Mouse (Mus musculus): ENCODE results near the gene Fbxl8. TPM values are rescaled to one million over a fixed set of nuclear protein-coding genes. Genes with fewer than 3 reads are reported as not detected.

Gene Fbxl8
- polyA plus RNA-seq, 1 experiment from 2014 or later = 1.4 TPM

GRCm38 (mm10) chr8:105254966-105255350 is 9.5 kb upstream of the Fbxl8 start, which contains the start of gene B3gnt9:
Gene B3gnt9, minus strand, starts transcription at chr8:105255153.
- ATAC-seq (ENCODE audit: low read depth) = peak; percentile 90
- Histone ChIP-seq H3K27ac (ENCODE audit: low read length) (peak within 1 kb of the TSS; percentile 85), H3K9me3 (replicated peaks; ENCODE audit: control insufficient read depth, low read length) (no peaks in the 10 kb centered on the region), H3K4me1 (ENCODE audit: control insufficient read depth, low read depth, low read length) (peaks cover 43% of the 10 kb centered on the region), H3K4me3 (ENCODE audit: low read depth, low read length) (peak within 1 kb of the TSS; percentile 76), H3K27me3 (ENCODE audit: control insufficient read depth, insufficient read depth, low read depth, low read length) (peaks cover 20% of the 10 kb centered on the region), H3K4me2 (ENCODE audit: low read depth, low read length) (peak within 1 kb of the TSS; percentile 100), H3K9ac (ENCODE audit: low read depth, low read length) (peak within 1 kb of the TSS; percentile 62), H3K36me3 (ENCODE audit: control insufficient read depth, insufficient read depth) (peaks cover 23% of the 10 kb centered on the region)
- 1% methylated on average over 13 of the region's 14 CpGs for WGBS (ENCODE audit: insufficient replicate concordance)

GRCm38 (mm10) chr8:105257318-105258114 is 6.9 kb upstream of the Fbxl8 start:
- Histone ChIP-seq H3K27me3 (ENCODE audit: control insufficient read depth, insufficient read depth, low read depth, low read length) (peaks cover 21% of the 10 kb centered on the region), H3K4me3 (ENCODE audit: low read depth, low read length) (no peak overlapping the region), H3K9ac (ENCODE audit: low read depth, low read length) (no peak overlapping the region), H3K4me1 (ENCODE audit: control insufficient read depth, low read depth, low read length) (peaks cover 50% of the 10 kb centered on the region), H3K4me2 (ENCODE audit: low read depth, low read length) (no peak overlapping the region), H3K27ac (ENCODE audit: low read length) (no peak overlapping the region), H3K9me3 (replicated peaks; ENCODE audit: control insufficient read depth, low read length) (no peaks in the 10 kb centered on the region), H3K36me3 (ENCODE audit: control insufficient read depth, insufficient read depth) (0 out of 2 replicates have a peak, but pooled peaks cover 3% of the 10 kb centered on the region)
- no peak for ATAC-seq (ENCODE audit: low read depth)
- WGBS (ENCODE audit: insufficient replicate concordance) = 64% methylated on average over 7 of the region's 7 CpGs

- peak overlapping the region; percentile 48 for H3K4me3 ChIP-seq (ENCODE audit: low read depth, low read length)
- peaks cover 45% of the 10 kb centered on the region for H3K4me1 ChIP-seq (ENCODE audit: control insufficient read depth, low read depth, low read length)
- H3K4me2 ChIP-seq (ENCODE audit: low read depth, low read length) = peak overlapping the region; percentile 69
- no peak for ATAC-seq (ENCODE audit: low read depth)
- H3K27me3 ChIP-seq (ENCODE audit: control insufficient read depth, insufficient read depth, low read depth, low read length) = peaks cover 27% of the 10 kb centered on the region
- no peaks in the 10 kb centered on the region for H3K36me3 ChIP-seq (ENCODE audit: control insufficient read depth, insufficient read depth)
- H3K9me3 ChIP-seq (replicated peaks; ENCODE audit: control insufficient read depth, low read length) = no peaks in the 10 kb centered on the region
- no peak overlapping the region for H3K9ac ChIP-seq (ENCODE audit: low read depth, low read length)
- H3K27ac ChIP-seq (ENCODE audit: low read length) = no peak overlapping the region
- 15% methylated on average over 55 of the region's 55 CpGs for WGBS (ENCODE audit: insufficient replicate concordance)
Observed at GRCm38 (mm10) chr8:105258911-105259720, 5.3 kb upstream of the Fbxl8 start.

GRCm38 (mm10) chr8:105259721-105260320 is 4.6 kb upstream of the Fbxl8 start:
- peak overlapping the region; percentile 69 for H3K4me2 ChIP-seq (ENCODE audit: low read depth, low read length)
- H3K27me3 ChIP-seq (ENCODE audit: control insufficient read depth, insufficient read depth, low read depth, low read length) = peaks cover 27% of the 10 kb centered on the region
- H3K27ac ChIP-seq (ENCODE audit: low read length) = no peak overlapping the region
- H3K4me3 ChIP-seq (ENCODE audit: low read depth, low read length) = peak overlapping the region; percentile 48
- H3K9ac ChIP-seq (ENCODE audit: low read depth, low read length) = no peak overlapping the region
- H3K36me3 ChIP-seq (ENCODE audit: control insufficient read depth, insufficient read depth) = no peaks in the 10 kb centered on the region
- ATAC-seq (ENCODE audit: low read depth) = no peak
- 3% methylated on average over 30 of the region's 30 CpGs for WGBS (ENCODE audit: insufficient replicate concordance)
- peaks cover 43% of the 10 kb centered on the region for H3K4me1 ChIP-seq (ENCODE audit: control insufficient read depth, low read depth, low read length)
- no peaks in the 10 kb centered on the region for H3K9me3 ChIP-seq (replicated peaks; ENCODE audit: control insufficient read depth, low read length)

- no peak overlapping the region for H3K27ac ChIP-seq (ENCODE audit: low read length)
- H3K4me2 ChIP-seq (ENCODE audit: low read depth, low read length) = no peak overlapping the region
- 71% methylated on average over 7 of the region's 7 CpGs for WGBS (ENCODE audit: insufficient replicate concordance)
- H3K27me3 ChIP-seq (ENCODE audit: control insufficient read depth, insufficient read depth, low read depth, low read length) = peaks cover 27% of the 10 kb centered on the region
- no peak overlapping the region for H3K9ac ChIP-seq (ENCODE audit: low read depth, low read length)
- ATAC-seq (ENCODE audit: low read depth) = no peak
- H3K9me3 ChIP-seq (replicated peaks; ENCODE audit: control insufficient read depth, low read length) = no peaks in the 10 kb centered on the region
- no peak overlapping the region for H3K4me3 ChIP-seq (ENCODE audit: low read depth, low read length)
- H3K36me3 ChIP-seq (ENCODE audit: control insufficient read depth, insufficient read depth) = no peaks in the 10 kb centered on the region
- peaks cover 40% of the 10 kb centered on the region for H3K4me1 ChIP-seq (ENCODE audit: control insufficient read depth, low read depth, low read length)
Observed at GRCm38 (mm10) chr8:105260371-105261099, 3.9 kb upstream of the Fbxl8 start.

- WGBS (ENCODE audit: insufficient replicate concordance) = 64% methylated on average over 12 of the region's 12 CpGs
- Histone ChIP-seq H3K9me3 (replicated peaks; ENCODE audit: control insufficient read depth, low read length) (no peaks in the 10 kb centered on the region), H3K9ac (ENCODE audit: low read depth, low read length) (no peak overlapping the region), H3K4me2 (ENCODE audit: low read depth, low read length) (no peak overlapping the region), H3K36me3 (ENCODE audit: control insufficient read depth, insufficient read depth) (no peaks in the 10 kb centered on the region), H3K4me3 (ENCODE audit: low read depth, low read length) (no peak overlapping the region), H3K27ac (ENCODE audit: low read length) (no peak overlapping the region), H3K4me1 (ENCODE audit: control insufficient read depth, low read depth, low read length) (peaks cover 37% of the 10 kb centered on the region), H3K27me3 (ENCODE audit: control insufficient read depth, insufficient read depth, low read depth, low read length) (peaks cover 32% of the 10 kb centered on the region)
- no peak for ATAC-seq (ENCODE audit: low read depth)
Observed at GRCm38 (mm10) chr8:105261326-105261980, 3.0 kb upstream of the Fbxl8 start.

GRCm38 (mm10) chr8:105263244-105263912 is 1.1 kb upstream of the Fbxl8 start:
- Histone ChIP-seq H3K27me3 (ENCODE audit: control insufficient read depth, insufficient read depth, low read depth, low read length) (peaks cover 47% of the 10 kb centered on the region), H3K9ac (ENCODE audit: low read depth, low read length) (no peak overlapping the region; the same call in 1 of the 2 replicates), H3K27ac (ENCODE audit: low read length) (no peak overlapping the region), H3K36me3 (ENCODE audit: control insufficient read depth, insufficient read depth) (no peaks in the 10 kb centered on the region), H3K4me1 (ENCODE audit: control insufficient read depth, low read depth, low read length) (peaks cover 37% of the 10 kb centered on the region), H3K4me2 (ENCODE audit: low read depth, low read length) (peak overlapping the region; percentile 88), H3K9me3 (replicated peaks; ENCODE audit: control insufficient read depth, low read length) (no peaks in the 10 kb centered on the region), H3K4me3 (ENCODE audit: low read depth, low read length) (peak overlapping the region; percentile 79)
- 41% methylated on average over 16 of the region's 16 CpGs for WGBS (ENCODE audit: insufficient replicate concordance)
- no peak for ATAC-seq (ENCODE audit: low read depth)

- Histone ChIP-seq H3K27ac (ENCODE audit: low read length) (no peak overlapping the region), H3K9me3 (replicated peaks; ENCODE audit: control insufficient read depth, low read length) (no peaks in the 10 kb centered on the region), H3K4me3 (ENCODE audit: low read depth, low read length) (peak overlapping the region; percentile 79), H3K27me3 (ENCODE audit: control insufficient read depth, insufficient read depth, low read depth, low read length) (peaks cover 48% of the 10 kb centered on the region), H3K4me2 (ENCODE audit: low read depth, low read length) (peak overlapping the region; percentile 88), H3K9ac (ENCODE audit: low read depth, low read length) (peak overlapping the region; percentile 84), H3K36me3 (ENCODE audit: control insufficient read depth, insufficient read depth) (no peaks in the 10 kb centered on the region), H3K4me1 (ENCODE audit: control insufficient read depth, low read depth, low read length) (peaks cover 37% of the 10 kb centered on the region)
- WGBS (ENCODE audit: insufficient replicate concordance) = 8% methylated on average over 10 of the region's 10 CpGs
- no peak for ATAC-seq (ENCODE audit: low read depth)
Observed at GRCm38 (mm10) chr8:105265128-105265527, 680 bp downstream of the Fbxl8 start.
